In the genomic region with DNA sequence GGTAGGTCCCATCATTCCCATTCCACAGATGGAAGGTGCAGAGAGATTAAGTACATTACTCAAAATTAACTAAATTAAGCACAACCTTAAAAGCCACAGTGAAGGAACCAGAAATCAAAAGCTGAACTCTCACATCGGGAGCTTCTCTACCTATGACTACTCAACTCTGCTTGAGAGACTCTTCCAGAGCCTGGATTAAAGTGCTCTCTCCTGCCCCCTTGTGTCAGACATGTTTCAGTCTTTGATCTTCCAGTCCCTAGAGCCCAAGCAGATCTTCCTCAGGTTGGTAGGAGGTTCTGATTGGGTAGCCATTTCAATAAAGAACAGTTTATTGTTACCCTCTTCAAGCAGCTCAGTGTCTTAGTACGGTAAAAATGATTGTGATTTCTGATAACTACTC, we compare ENCODE assay signal across 8 mouse cellular contexts. TPM values are rescaled to one million over a fixed set of nuclear protein-coding genes. Genes with fewer than 3 reads are reported as not detected.
DNase-seq lines count a peak whose midpoint lies in the region; ATAC-seq lines count a peak whose summit lies in the region.

No protein-coding gene starts in this region.

- peak; percentile 38 for DNase-seq in embryo, embryonic 10 days (ENCODE audit: low spot score)
- DNase-seq in embryo, embryonic 9.5 days (ENCODE audit: extremely low spot score): no peak
- peak; percentile 79 for DNase-seq in A20 (ENCODE audit: low read depth, low spot score)
- DNase-seq in adrenal gland, postnatal 25 days: peak; percentile 46
- peak; percentile 74 to 90 for DNase-seq in kidney, postnatal 25 days
- DNase-seq in lung, postnatal 14 days: peak; percentile 91
- peak; percentile 74 to 81 for DNase-seq in spleen, postnatal 36 days (ENCODE audit: low spot score in 2 of 2)

- peak; percentile 84 for ATAC-seq in erythroid progenitor cell, adult 5-6 weeks (replicated peaks; ENCODE audit: low FRiP score, poor library complexity, severe bottlenecking)

RNA-seq across cellular contexts. Expression of gene Mr1, which starts 6.5 kb away (rescaled TPM):
- 18.1 and 31.4 TPM in 2 replicates for total RNA-seq in adrenal gland, postnatal 25 days (2021)
- total RNA-seq in erythroid progenitor cell, adult 5-6 weeks (2015; ENCODE audit: low replicate concordance): 2.1 TPM in 1 of 2 replicates, not detected in the other
- total RNA-seq in erythroid progenitor cell, adult 5-6 weeks (2017; ENCODE audit: low replicate concordance): 1.1 and 2.4 TPM in 2 replicates

RNA-seq across cellular contexts. Expression of gene Stx6, which starts 18.4 kb away (rescaled TPM):
- 38.3 and 57.5 TPM in 2 replicates for total RNA-seq in adrenal gland, postnatal 25 days (2021)
- total RNA-seq in erythroid progenitor cell, adult 5-6 weeks (2015; ENCODE audit: low replicate concordance): 5.0 and 5.4 TPM in 2 replicates
- 1.8 and 3.3 TPM in 2 replicates for total RNA-seq in erythroid progenitor cell, adult 5-6 weeks (2017; ENCODE audit: low replicate concordance)

RNA-seq across cellular contexts. Expression of gene Ier5, which starts 40.6 kb away (rescaled TPM):
- total RNA-seq in adrenal gland, postnatal 25 days (2021): 6.7 and 9.1 TPM in 2 replicates
- 13.7 and 15.9 TPM in 2 replicates for total RNA-seq in erythroid progenitor cell, adult 5-6 weeks (2015; ENCODE audit: low replicate concordance)
- total RNA-seq in erythroid progenitor cell, adult 5-6 weeks (2017; ENCODE audit: low replicate concordance): 11.3 and 13.9 TPM in 2 replicates
